Mouse (Mus musculus): ENCODE measurements around the gene Srr.

The Srr gene

GRCm38 (mm10) chr11:74925577-74926387, at the start of gene Srr, which contains the start of gene Smg6:
TSS of gene Srr (minus strand) at chr11:74925948.
TSS of gene Smg6 (plus strand) at chr11:74925823.
- DNase-seq (ENCODE audit: extremely low spot score, low read depth, low spot score), result peak; percentile 69

GRCm38 (mm10) chr11:74974615-74975014, 48.9 kb upstream of the Srr start:
- no peak for DNase-seq (ENCODE audit: extremely low spot score, low read depth, low spot score)

- no peak for DNase-seq (ENCODE audit: extremely low spot score, low read depth, low spot score)
Observed at GRCm38 (mm10) chr11:74973290-74974157, 47.8 kb upstream of the Srr start.

- DNase-seq (ENCODE audit: extremely low spot score, low read depth, low spot score), result no peak
Observed at GRCm38 (mm10) chr11:74965516-74965915, 39.8 kb upstream of the Srr start.

- no peak for DNase-seq (ENCODE audit: extremely low spot score, low read depth, low spot score)
Observed at GRCm38 (mm10) chr11:74962846-74963407, 37.2 kb upstream of the Srr start.

GRCm38 (mm10) chr11:74961953-74962352, 36.2 kb upstream of the Srr start:
- DNase-seq (ENCODE audit: extremely low spot score, low read depth, low spot score), result no peak

- no peak for DNase-seq (ENCODE audit: extremely low spot score, low read depth, low spot score)
Observed at GRCm38 (mm10) chr11:74960031-74960551, 34.3 kb upstream of the Srr start.

GRCm38 (mm10) chr11:74959501-74959900, 33.8 kb upstream of the Srr start:
- DNase-seq (ENCODE audit: extremely low spot score, low read depth, low spot score), result no peak

- no peak for DNase-seq (ENCODE audit: extremely low spot score, low read depth, low spot score)
Observed at GRCm38 (mm10) chr11:74957600-74957999, 31.9 kb upstream of the Srr start.

- DNase-seq (ENCODE audit: extremely low spot score, low read depth, low spot score), result no peak
Observed at GRCm38 (mm10) chr11:74956006-74956405, 30.3 kb upstream of the Srr start.

GRCm38 (mm10) chr11:74954901-74955300, 29.2 kb upstream of the Srr start:
- DNase-seq (ENCODE audit: extremely low spot score, low read depth, low spot score), result no peak

GRCm38 (mm10) chr11:74946348-74946747, 20.6 kb upstream of the Srr start:
- DNase-seq (ENCODE audit: extremely low spot score, low read depth, low spot score), result peak; percentile 46

GRCm38 (mm10) chr11:74930391-74930790, 4.6 kb upstream of the Srr start:
- DNase-seq (ENCODE audit: extremely low spot score, low read depth, low spot score), result no peak

GRCm38 (mm10) chr11:74929111-74929510, 3.4 kb upstream of the Srr start:
- DNase-seq (ENCODE audit: extremely low spot score, low read depth, low spot score), result no peak

- no peak for DNase-seq (ENCODE audit: extremely low spot score, low read depth, low spot score)
Observed at GRCm38 (mm10) chr11:74927236-74927725, 1.5 kb upstream of the Srr start.

- no peak for DNase-seq (ENCODE audit: extremely low spot score, low read depth, low spot score)
Observed at GRCm38 (mm10) chr11:74926388-74927005, 749 bp upstream of the Srr start.

- no peak for DNase-seq (ENCODE audit: extremely low spot score, low read depth, low spot score)
Observed at GRCm38 (mm10) chr11:74924149-74924548, 1.6 kb downstream of the Srr start.

GRCm38 (mm10) chr11:74919249-74919648, 6.5 kb downstream of the Srr start:
- DNase-seq (ENCODE audit: extremely low spot score, low read depth, low spot score), result no peak

GRCm38 (mm10) chr11:74912492-74912891, 13.3 kb downstream of the Srr start:
- DNase-seq (ENCODE audit: extremely low spot score, low read depth, low spot score), result no peak

GRCm38 (mm10) chr11:74909978-74910377, 15.8 kb downstream of the Srr start:
- DNase-seq (ENCODE audit: extremely low spot score, low read depth, low spot score), result no peak
